Mouse (Mus musculus) bone marrow, adult 2 months (tissue): ENCODE data around the gene Lgr4. TPM values are rescaled to one million over a fixed set of nuclear protein-coding genes. Genes with fewer than 3 reads are reported as not detected.

Experiments
- H3K27ac ChIP-seq: fragments of 200-500 bp; 2 replicates; pipeline ENCODE4 v1.5.1; 2012; ENCODE audit warnings: low read depth, mild to moderate bottlenecking, control low read depth, inconsistent platforms, low read length; ENCODE audit not compliant: control insufficient read depth, poor library complexity, insufficient read depth
- H3K4me1 ChIP-seq: fragments of 200-500 bp; 2 replicates; pipeline ENCODE4 v1.6.1; 2011; ENCODE audit warnings: low read length; ENCODE audit not compliant: control insufficient read depth, insufficient read depth
- H3K4me3 ChIP-seq: fragments of 200-500 bp; replicated peaks from 2 replicates; pipeline ENCODE3; 2011; ENCODE audit warnings: mild to moderate bottlenecking, low read depth, low read length, control low read depth; ENCODE audit not compliant: control insufficient read depth
- CTCF ChIP-seq: fragments of 200-500 bp; IDR thresholded peaks from 2 replicates; pipeline ENCODE4 v1.5.1; 2011; ENCODE audit warnings: low read length, control low read depth; ENCODE audit not compliant: control insufficient read depth, insufficient read depth
- POLR2A ChIP-seq: fragments of 200-500 bp; IDR thresholded peaks from 2 replicates; pipeline ENCODE4 v1.6.1; 2011; ENCODE audit warnings: low read depth, mild to moderate bottlenecking, control low read depth, low read length, borderline replicate concordance; ENCODE audit not compliant: control insufficient read depth
- WGBS: fragments of 180-500 bp; shearing (Covaris S2); methylation state at CpG from one replicate; pipeline ENCODE4 v1.1.7; 2018; 5-methylcytosine and 5-hydroxymethylcytosine counted together
- polyA plus RNA-seq: library from polyadenylated mRNA; stranded (reverse); fragments of >200 nt; gene quantifications from 2 replicates; pipeline ENCODE4 v1.2.4, GENCODE M21; 2011; ENCODE audit warnings: low replicate concordance; ENCODE audit not compliant: missing spikeins, insufficient read depth, insufficient read length

Lgr4 gene
- polyA plus RNA-seq, 1 experiment: 1.8 TPM

GRCm38 (mm10) chr2:109891031-109891430 is 26.4 kb upstream of the Lgr4 start:
- H3K4me3 ChIP-seq: peak overlapping the region; percentile 83
- WGBS: under 1% methylated on average over 33 of the region's 34 CpGs
- no peaks in the 10 kb centered on the region for H3K4me1 ChIP-seq
- peak overlapping the region; percentile 85 for H3K27ac ChIP-seq
- TF ChIP-seq CTCF (no peak), POLR2A (no peak)

GRCm38 (mm10) chr2:109891471-109891870 is 26.0 kb upstream of the Lgr4 start:
- Histone ChIP-seq H3K4me3 (peak overlapping the region; percentile 83), H3K4me1 (no peaks in the 10 kb centered on the region), H3K27ac (no peak overlapping the region)
- 30% methylated on average over 4 of the region's 4 CpGs for WGBS
- TF ChIP-seq CTCF (no peak), POLR2A (no peak)

DNA sequence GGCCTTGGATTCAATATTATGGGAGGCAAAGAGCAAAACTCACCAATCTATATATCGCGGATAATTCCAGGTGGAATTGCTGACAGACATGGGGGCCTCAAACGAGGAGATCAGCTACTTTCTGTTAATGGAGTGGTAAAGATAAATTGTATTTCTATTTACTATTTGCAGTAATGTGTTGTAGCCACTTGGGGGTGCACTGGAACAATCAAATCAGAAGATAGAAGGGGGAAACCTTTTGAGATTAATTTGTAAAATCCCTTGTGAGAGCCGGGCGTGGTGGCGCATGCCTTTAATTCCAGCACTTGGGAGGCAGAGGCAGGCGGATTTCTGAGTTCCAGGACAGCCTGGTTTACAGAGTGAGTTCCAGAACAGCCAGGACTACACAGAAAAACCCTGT is 21.1 kb upstream of the Lgr4 start:
- 70% methylated on average over 7 of the region's 7 CpGs for WGBS
- no peaks in the 10 kb centered on the region for H3K4me1 ChIP-seq
- TF ChIP-seq CTCF (no peak), POLR2A (no peak)
- no peak overlapping the region for H3K27ac ChIP-seq
- no peak overlapping the region for H3K4me3 ChIP-seq

DNA sequence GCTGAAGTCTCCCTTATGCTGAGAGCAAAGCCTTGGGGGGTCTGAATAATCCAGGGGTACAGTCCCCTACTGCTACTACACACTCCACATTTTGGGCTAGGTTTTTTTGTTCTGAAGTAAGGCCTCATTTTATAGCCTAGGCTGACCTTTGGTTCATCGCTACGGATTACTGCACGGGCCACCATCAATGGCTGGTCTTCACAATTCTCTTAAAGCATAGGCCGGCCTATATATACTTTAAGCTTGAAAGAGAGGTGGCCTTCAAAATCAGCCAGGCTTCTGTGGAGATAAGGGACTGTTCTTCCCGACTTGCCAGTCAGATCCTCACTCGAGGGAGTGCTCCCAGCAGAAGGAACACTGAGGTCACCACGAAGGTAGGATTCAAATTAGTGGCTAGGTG is 14.6 kb upstream of the Lgr4 start:
- Histone ChIP-seq H3K4me1 (no peaks in the 10 kb centered on the region), H3K4me3 (no peak overlapping the region), H3K27ac (no peak overlapping the region)
- no peak for TF ChIP-seq CTCF
- no peak for TF ChIP-seq POLR2A
- WGBS: 81% methylated on average over 7 of the region's 7 CpGs

DNA sequence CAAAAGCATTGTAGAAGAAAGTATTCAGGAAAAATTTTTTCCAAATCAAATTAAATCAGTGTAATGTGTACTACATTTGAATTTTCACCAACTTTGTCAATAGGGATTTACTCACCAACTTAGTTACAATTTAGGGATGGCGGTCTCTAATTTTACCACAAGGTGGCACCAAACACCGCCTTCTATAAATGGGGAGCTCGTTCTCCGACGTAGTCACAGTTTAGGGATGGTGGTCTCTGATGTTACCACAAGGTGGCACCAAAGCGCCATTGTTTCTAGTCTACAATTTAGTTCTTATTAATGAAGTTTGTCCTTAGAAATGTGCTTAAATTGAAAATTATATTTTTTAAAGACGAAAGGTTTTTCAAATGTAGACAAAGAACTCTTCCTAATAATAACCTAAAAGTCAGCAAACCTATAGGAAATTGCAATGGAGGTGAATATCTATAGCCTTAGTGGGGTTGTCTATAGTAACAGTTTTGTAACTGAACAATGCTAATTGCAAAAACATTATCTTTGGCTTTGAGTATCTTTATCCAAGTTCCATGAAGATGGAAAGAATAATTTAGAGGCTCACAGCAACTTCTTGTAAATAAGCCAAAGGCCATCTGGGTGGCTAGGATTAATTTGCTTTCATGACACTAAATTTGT is 13.2 kb upstream of the Lgr4 start:
- WGBS: 1% methylated on average over 7 of the region's 7 CpGs
- Histone ChIP-seq H3K27ac (no peak overlapping the region), H3K4me1 (no peaks in the 10 kb centered on the region), H3K4me3 (no peak overlapping the region)
- TF ChIP-seq CTCF (peak; percentile 84), POLR2A (no peak)

DNA sequence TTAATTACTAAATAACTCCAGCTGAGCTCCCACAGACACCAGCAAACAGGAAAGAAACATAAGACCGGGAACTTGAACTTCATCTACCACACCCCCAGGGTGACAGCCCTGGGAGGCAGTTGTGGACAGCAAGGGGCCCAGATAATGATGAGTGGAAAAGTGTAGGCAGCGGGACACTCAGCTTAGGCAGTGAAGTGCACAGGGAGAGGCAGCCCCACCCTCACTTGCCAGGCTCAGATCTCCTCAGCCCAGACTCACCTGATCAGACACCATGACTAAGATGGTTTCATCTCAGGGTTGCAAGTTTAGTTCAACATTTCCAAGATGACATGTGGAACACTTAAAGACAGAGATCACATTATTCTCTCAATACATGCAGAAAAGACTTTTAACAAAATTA is 8.3 kb upstream of the Lgr4 start:
- Histone ChIP-seq H3K4me3 (no peak overlapping the region), H3K27ac (no peak overlapping the region), H3K4me1 (no peaks in the 10 kb centered on the region; the same call in 1 of the 2 replicates)
- 66% methylated on average over 2 of the region's 2 CpGs for WGBS
- TF ChIP-seq POLR2A: no peak
- no peak for TF ChIP-seq CTCF

GRCm38 (mm10) chr2:109912216-109912615 is 5.2 kb upstream of the Lgr4 start:
- TF ChIP-seq POLR2A: no peak
- TF ChIP-seq CTCF: no peak
- no peak overlapping the region for H3K27ac ChIP-seq
- no peaks in the 10 kb centered on the region; the same call in 1 of the 2 replicates for H3K4me1 ChIP-seq
- WGBS: 90% methylated on average over 8 of the region's 8 CpGs
- no peak overlapping the region for H3K4me3 ChIP-seq

- H3K4me3 ChIP-seq: no peak overlapping the region
- no peak overlapping the region for H3K27ac ChIP-seq
- 70% methylated on average over 12 of the region's 12 CpGs for WGBS
- no peak for TF ChIP-seq CTCF
- TF ChIP-seq POLR2A: no peak
- H3K4me1 ChIP-seq: no peaks in the 10 kb centered on the region; the same call in 1 of the 2 replicates
These were observed 4.7 kb upstream of the Lgr4 start for GRCm38 (mm10) chr2:109912766-109913165.

GRCm38 (mm10) chr2:109913241-109913640 is 4.2 kb upstream of the Lgr4 start:
- Histone ChIP-seq H3K4me3 (no peak overlapping the region), H3K4me1 (no peaks in the 10 kb centered on the region; the same call in 1 of the 2 replicates), H3K27ac (no peak overlapping the region)
- 41% methylated on average over 8 of the region's 8 CpGs for WGBS
- no peak for TF ChIP-seq CTCF
- TF ChIP-seq POLR2A: no peak
